Mouse (Mus musculus): Measurements from ENCODE around the gene Snx6. TPM values are rescaled to one million over a fixed set of nuclear protein-coding genes. Genes with fewer than 3 reads are reported as not detected.
"Not testable (repeated sequence)": the region's sequence is repeated elsewhere in the genome, so short reads cannot be mapped to it uniquely, and the experiment has no call there.

Snx6 gene
- polyA plus RNA-seq, 1 experiment from 2014 or later = 115 TPM

- ATAC-seq (peak; percentile 97), DNase-seq (ENCODE audit: low spot score) (peak; percentile 92)
- Histone ChIP-seq H3K9me3 (ENCODE audit: low read length) (no peaks in the 10 kb centered on the region), H3K27ac (ENCODE audit: low read length) (peak overlapping the region; percentile 58; the same call in 1 of the 2 replicates), H3K4me1 (ENCODE audit: insufficient read depth, low read depth, low read length) (peaks cover 2% of the 10 kb centered on the region; the same call in 1 of the 2 replicates), H3K36me3 (ENCODE audit: insufficient read depth, low read length) (no peaks in the 10 kb centered on the region), H3K9ac (replicated peaks; ENCODE audit: low read depth) (no peak overlapping the region), H3K4me3 (ENCODE audit: low read depth, low read length) (peak overlapping the region; percentile 31), H3K4me2 (replicated peaks; ENCODE audit: low read depth, low read length) (peak overlapping the region; percentile 50), H3K27me3 (replicated peaks; ENCODE audit: insufficient read depth, low read length) (no peaks in the 10 kb centered on the region)
- 2% methylated on average over 11 of the region's 11 CpGs for WGBS
- TF ChIP-seq CTCF (IDR thresholded peaks at IDR 0.05) (no peak), EP300 (IDR thresholded peaks at IDR 0.05) (peak; percentile 60)
These were observed 39.5 kb upstream of the Snx6 start for GRCm38 (mm10) chr12:54834925-54835447.

- no peaks in the 10 kb centered on the region for H3K36me3 ChIP-seq (ENCODE audit: insufficient read depth, low read length)
- no peak overlapping the region for H3K4me3 ChIP-seq (ENCODE audit: low read depth, low read length)
- H3K9me3 ChIP-seq (ENCODE audit: low read length) = no peaks in the 10 kb centered on the region
- WGBS = 70% methylated on average over 9 of the region's 9 CpGs
- no peak for TF ChIP-seq CTCF (IDR thresholded peaks at IDR 0.05)
- TF ChIP-seq EP300 (IDR thresholded peaks at IDR 0.05) = no peak
- H3K9ac ChIP-seq (replicated peaks; ENCODE audit: low read depth) = no peak overlapping the region
- DNase-seq (ENCODE audit: low spot score) (no peak), ATAC-seq (no peak)
- H3K27me3 ChIP-seq (replicated peaks; ENCODE audit: insufficient read depth, low read length) = no peaks in the 10 kb centered on the region
- no peak overlapping the region for H3K27ac ChIP-seq (ENCODE audit: low read length)
- no peak overlapping the region for H3K4me2 ChIP-seq (replicated peaks; ENCODE audit: low read depth, low read length)
- peaks cover 2% of the 10 kb centered on the region; the same call in 1 of the 2 replicates for H3K4me1 ChIP-seq (ENCODE audit: insufficient read depth, low read depth, low read length)
These were observed 38.4 kb upstream of the Snx6 start for GRCm38 (mm10) chr12:54833856-54834399.

- not testable (repeated sequence) for H3K9me3 ChIP-seq (ENCODE audit: low read length); H3K27ac ChIP-seq (ENCODE audit: low read length); H3K4me1 ChIP-seq (ENCODE audit: insufficient read depth, low read depth, low read length); H3K4me3 ChIP-seq (ENCODE audit: low read depth, low read length); H3K36me3 ChIP-seq (ENCODE audit: insufficient read depth, low read length); DNase-seq (ENCODE audit: low spot score); ATAC-seq; H3K4me2 ChIP-seq (replicated peaks; ENCODE audit: low read depth, low read length); H3K27me3 ChIP-seq (replicated peaks; ENCODE audit: insufficient read depth, low read length); H3K9ac ChIP-seq (replicated peaks; ENCODE audit: low read depth)
- 67% methylated on average over 1 of the region's 1 CpGs for WGBS
These were observed 36.4 kb upstream of the Snx6 start for GRCm38 (mm10) chr12:54831927-54832326.

GRCm38 (mm10) chr12:54830574-54830973, 35.1 kb upstream of the Snx6 start:
- Histone ChIP-seq H3K4me2 (replicated peaks; ENCODE audit: low read depth, low read length) (no peak overlapping the region), H3K4me1 (ENCODE audit: insufficient read depth, low read depth, low read length) (peaks cover 2% of the 10 kb centered on the region; the same call in 1 of the 2 replicates), H3K9ac (replicated peaks; ENCODE audit: low read depth) (no peak overlapping the region), H3K36me3 (ENCODE audit: insufficient read depth, low read length) (no peaks in the 10 kb centered on the region), H3K27me3 (replicated peaks; ENCODE audit: insufficient read depth, low read length) (no peaks in the 10 kb centered on the region), H3K4me3 (ENCODE audit: low read depth, low read length) (no peak overlapping the region), H3K9me3 (ENCODE audit: low read length) (no peaks in the 10 kb centered on the region), H3K27ac (ENCODE audit: low read length) (no peak overlapping the region)
- WGBS = 15% methylated on average over 6 of the region's 6 CpGs
- DNase-seq (ENCODE audit: low spot score) = peak; percentile 90
- TF ChIP-seq EP300 (IDR thresholded peaks at IDR 0.05) (no peak), CTCF (IDR thresholded peaks at IDR 0.05) (peak; percentile 95)
- peak; percentile 60 for ATAC-seq

- TF ChIP-seq EP300 (IDR thresholded peaks at IDR 0.05) (no peak), CTCF (IDR thresholded peaks at IDR 0.05) (no peak)
- WGBS = 61% methylated on average over 5 of the region's 5 CpGs
- no peak overlapping the region for H3K4me3 ChIP-seq (ENCODE audit: low read depth, low read length)
- ATAC-seq (no peak), DNase-seq (ENCODE audit: low spot score) (no peak)
- H3K27me3 ChIP-seq (replicated peaks; ENCODE audit: insufficient read depth, low read length) = no peaks in the 10 kb centered on the region
- no peak overlapping the region for H3K4me2 ChIP-seq (replicated peaks; ENCODE audit: low read depth, low read length)
- no peak overlapping the region for H3K9ac ChIP-seq (replicated peaks; ENCODE audit: low read depth)
- H3K27ac ChIP-seq (ENCODE audit: low read length) = no peak overlapping the region
- H3K36me3 ChIP-seq (ENCODE audit: insufficient read depth, low read length) = no peaks in the 10 kb centered on the region
- H3K4me1 ChIP-seq (ENCODE audit: insufficient read depth, low read depth, low read length) = no peaks in the 10 kb centered on the region; the same call in 1 of the 2 replicates
- H3K9me3 ChIP-seq (ENCODE audit: low read length) = no peaks in the 10 kb centered on the region
These were observed 34.4 kb upstream of the Snx6 start for GRCm38 (mm10) chr12:54829876-54830275.

- H3K4me2 ChIP-seq (replicated peaks; ENCODE audit: low read depth, low read length) = no peak overlapping the region
- WGBS = 59% methylated on average over 1 of the region's 1 CpGs
- H3K4me3 ChIP-seq (ENCODE audit: low read depth, low read length) = no peak overlapping the region
- no peak overlapping the region for H3K27ac ChIP-seq (ENCODE audit: low read length)
- ATAC-seq = no peak
- H3K9ac ChIP-seq (replicated peaks; ENCODE audit: low read depth) = no peak overlapping the region
- no peaks in the 10 kb centered on the region for H3K36me3 ChIP-seq (ENCODE audit: insufficient read depth, low read length)
- H3K4me1 ChIP-seq (ENCODE audit: insufficient read depth, low read depth, low read length) = no peaks in the 10 kb centered on the region
- no peak for TF ChIP-seq CTCF (IDR thresholded peaks at IDR 0.05)
- no peak for TF ChIP-seq EP300 (IDR thresholded peaks at IDR 0.05)
- H3K27me3 ChIP-seq (replicated peaks; ENCODE audit: insufficient read depth, low read length) = no peaks in the 10 kb centered on the region
- H3K9me3 ChIP-seq (ENCODE audit: low read length) = no peaks in the 10 kb centered on the region
- DNase-seq (ENCODE audit: low spot score) = no peak
These were observed 32.5 kb upstream of the Snx6 start for GRCm38 (mm10) chr12:54828043-54828442.

All from lung, postnatal 0 days (tissue).